Mouse (Mus musculus) kidney, embryonic 16.5 days (tissue): ENCODE data around the gene 4930563M21Rik. TPM values are rescaled to one million over a fixed set of nuclear protein-coding genes. Genes with fewer than 3 reads are reported as not detected.
"Not testable (repeated sequence)": the region's sequence is repeated elsewhere in the genome, so short reads cannot be mapped to it uniquely, and the experiment has no call there.

Experiments
- ATAC-seq: fragments of 200-750 bp; cut with Nextera tagmentation; 2 replicates; pipeline ENCODE4 v1.8.0; 2017; ENCODE audit warnings: moderate TSS enrichment; ENCODE audit not compliant: low FRiP score, low TSS enrichment
- H3K27ac ChIP-seq: fragments of 300-500 bp; sonication (generic); 2 replicates; pipeline ENCODE4 v1.5.1; 2014; ENCODE audit warnings: low read length
- H3K27me3 ChIP-seq: fragments of 300-500 bp; sonication (generic); 2 replicates; pipeline ENCODE4 v1.6.1; 2014; ENCODE audit warnings: low read length, control low read depth, mixed read lengths; ENCODE audit not compliant: insufficient read depth
- H3K36me3 ChIP-seq: fragments of 300-500 bp; sonication (generic); 2 replicates; pipeline ENCODE4 v1.6.1; 2014; ENCODE audit warnings: low read length, control low read depth, mixed read lengths; ENCODE audit not compliant: insufficient read depth
- H3K4me1 ChIP-seq: fragments of 300-500 bp; sonication (generic); 2 replicates; pipeline ENCODE4 v1.6.1; 2014; ENCODE audit warnings: low read length, control low read depth, mixed read lengths; ENCODE audit not compliant: insufficient read depth
- H3K4me2 ChIP-seq: fragments of 300-500 bp; sonication (generic); replicated peaks from 2 replicates; pipeline ENCODE4 v1.6.1; 2014; ENCODE audit warnings: low read depth, low read length
- H3K4me3 ChIP-seq: fragments of 300-500 bp; sonication (generic); 2 replicates; pipeline ENCODE4 v1.5.1; 2014; ENCODE audit warnings: mild to moderate bottlenecking, low read length
- H3K9ac ChIP-seq: fragments of 300-500 bp; sonication (generic); replicated peaks from 2 replicates; pipeline ENCODE4 v1.6.1; 2014; ENCODE audit warnings: low read length
- H3K9me3 ChIP-seq: fragments of 300-500 bp; sonication (generic); 2 replicates; pipeline ENCODE4 v1.6.1; 2016; ENCODE audit warnings: low read length, control low read depth
- WGBS: fragments of 180-500 bp; shearing (Covaris S2); extraction: QIAGEN DNeasy Blood & Tissue Kit; methylation state at CpG from one replicate; pipeline ENCODE4 v1.1.7; 2014; 5-methylcytosine and 5-hydroxymethylcytosine counted together
- polyA plus RNA-seq: library from polyadenylated mRNA; unstranded; fragments of >200 nt; fragmentation: Nextera tagmentation; extraction: Ambion mirVana; gene quantifications from 2 replicates; pipeline ENCODE4 v1.2.1, GENCODE M21; 2015

The 4930563M21Rik gene
- polyA plus RNA-seq: not detected in 2 replicates

- WGBS: 79% methylated on average over 4 of the region's 4 CpGs
- Histone ChIP-seq H3K27me3 (no peaks in the 10 kb centered on the region), H3K4me2 (no peak within 1 kb of the TSS), H3K4me3 (no peak within 1 kb of the TSS), H3K9ac (no peak within 1 kb of the TSS), H3K9me3 (peaks cover 5% of the 10 kb centered on the region; the same call in 1 of the 2 replicates), H3K27ac (no peak within 1 kb of the TSS), H3K36me3 (no peaks in the 10 kb centered on the region), H3K4me1 (no peaks in the 10 kb centered on the region)
- ATAC-seq: no peak
These were observed at the start of gene 4930563M21Rik for GRCm38 (mm10) chr9:56010450-56010849. 4930563M21Rik (minus strand) TSS chr9:56010550.

- peaks cover 58% of the 10 kb centered on the region for H3K36me3 ChIP-seq
- no peak overlapping the region for H3K4me2 ChIP-seq
- no peak overlapping the region for H3K27ac ChIP-seq
- H3K4me3 ChIP-seq: no peak overlapping the region
- WGBS: 95% methylated on average over 6 of the region's 6 CpGs
- no peaks in the 10 kb centered on the region for H3K4me1 ChIP-seq
- no peak overlapping the region for H3K9ac ChIP-seq
- H3K9me3 ChIP-seq: no peaks in the 10 kb centered on the region
- no peaks in the 10 kb centered on the region for H3K27me3 ChIP-seq
- no peak for ATAC-seq
These were observed 45.8 kb upstream of the 4930563M21Rik start for GRCm38 (mm10) chr9:56056147-56056546.

GRCm38 (mm10) chr9:56053796-56054195 is 43.4 kb upstream of the 4930563M21Rik start:
- WGBS: 57% methylated on average over 3 of the region's 3 CpGs
- no peak overlapping the region for H3K4me3 ChIP-seq
- no peak overlapping the region for H3K9ac ChIP-seq
- H3K27ac ChIP-seq: no peak overlapping the region
- H3K36me3 ChIP-seq: peaks cover 38% of the 10 kb centered on the region
- no peaks in the 10 kb centered on the region for H3K27me3 ChIP-seq
- no peaks in the 10 kb centered on the region for H3K4me1 ChIP-seq
- H3K9me3 ChIP-seq: no peaks in the 10 kb centered on the region
- ATAC-seq: no peak
- H3K4me2 ChIP-seq: no peak overlapping the region

GRCm38 (mm10) chr9:56042181-56042621 is 31.9 kb upstream of the 4930563M21Rik start:
- WGBS: 1% methylated on average over 16 of the region's 16 CpGs
- Histone ChIP-seq H3K27me3 (no peaks in the 10 kb centered on the region), H3K27ac (peak overlapping the region; percentile 93), H3K36me3 (peaks cover 22% of the 10 kb centered on the region), H3K9ac (peak overlapping the region; percentile 92), H3K9me3 (no peaks in the 10 kb centered on the region), H3K4me2 (peak overlapping the region; percentile 76), H3K4me3 (peak overlapping the region; percentile 75), H3K4me1 (peaks cover 13% of the 10 kb centered on the region)
- ATAC-seq: no peak

GRCm38 (mm10) chr9:56041372-56042180 is 31.2 kb upstream of the 4930563M21Rik start, which contains the start of gene Rcn2:
Rcn2 (plus strand) TSS chr9:56041845.
- Histone ChIP-seq H3K9ac (peak within 1 kb of the TSS; percentile 92), H3K36me3 (peaks cover 22% of the 10 kb centered on the region), H3K27ac (peak within 1 kb of the TSS; percentile 93), H3K27me3 (no peaks in the 10 kb centered on the region), H3K4me2 (peak within 1 kb of the TSS; percentile 76), H3K4me3 (peak within 1 kb of the TSS; percentile 75), H3K4me1 (peaks cover 13% of the 10 kb centered on the region), H3K9me3 (no peaks in the 10 kb centered on the region)
- under 1% methylated on average over 36 of the region's 49 CpGs for WGBS
- peak; percentile 100 for ATAC-seq

- H3K27ac ChIP-seq: no peak overlapping the region
- no peaks in the 10 kb centered on the region for H3K9me3 ChIP-seq
- H3K36me3 ChIP-seq: no peaks in the 10 kb centered on the region
- H3K4me1 ChIP-seq: no peaks in the 10 kb centered on the region
- H3K27me3 ChIP-seq: no peaks in the 10 kb centered on the region
- H3K9ac ChIP-seq: no peak overlapping the region
- H3K4me2 ChIP-seq: no peak overlapping the region
- ATAC-seq: no peak
- H3K4me3 ChIP-seq: no peak overlapping the region
- 65% methylated on average over 3 of the region's 3 CpGs for WGBS
These were observed 21.9 kb upstream of the 4930563M21Rik start for GRCm38 (mm10) chr9:56032219-56032618.

GRCm38 (mm10) chr9:56027292-56027691 is 16.9 kb upstream of the 4930563M21Rik start:
- no peak overlapping the region for H3K4me2 ChIP-seq
- WGBS: 86% methylated on average over 16 of the region's 16 CpGs
- ATAC-seq: no peak

GRCm38 (mm10) chr9:56024772-56025171 is 14.4 kb upstream of the 4930563M21Rik start:
- H3K4me3 ChIP-seq: no peak overlapping the region
- WGBS: 43% methylated on average over 2 of the region's 2 CpGs
- no peak for ATAC-seq

More at GRCm38 (mm10) chr9:56027292-56027691, 16.9 kb upstream of the 4930563M21Rik start:
- no peak overlapping the region for H3K27ac ChIP-seq
- no peaks in the 10 kb centered on the region for H3K36me3 ChIP-seq
- no peaks in the 10 kb centered on the region for H3K27me3 ChIP-seq
- H3K4me1 ChIP-seq: no peaks in the 10 kb centered on the region
- H3K9me3 ChIP-seq: no peaks in the 10 kb centered on the region
- H3K9ac ChIP-seq: no peak overlapping the region
- no peak overlapping the region for H3K4me3 ChIP-seq

GRCm38 (mm10) chr9:56004679-56005078 is 5.7 kb downstream of the 4930563M21Rik start:
- WGBS: no CpG with 5 or more reads among the region's 2 CpGs
- ATAC-seq: not testable (repeated sequence)

More at GRCm38 (mm10) chr9:56024772-56025171, 14.4 kb upstream of the 4930563M21Rik start:
- Histone ChIP-seq H3K36me3 (no peaks in the 10 kb centered on the region), H3K27me3 (no peaks in the 10 kb centered on the region), H3K9ac (no peak overlapping the region), H3K4me2 (no peak overlapping the region), H3K4me1 (no peaks in the 10 kb centered on the region), H3K27ac (no peak overlapping the region), H3K9me3 (no peaks in the 10 kb centered on the region)

GRCm38 (mm10) chr9:55946819-55947218 is 63.5 kb downstream of the 4930563M21Rik start:
- H3K27ac ChIP-seq: no peak overlapping the region
- H3K9ac ChIP-seq: no peak overlapping the region
- 0 out of 2 replicates have a peak, but pooled peaks cover 3% of the 10 kb centered on the region for H3K36me3 ChIP-seq
- no peak overlapping the region for H3K4me3 ChIP-seq
- no peaks in the 10 kb centered on the region for H3K27me3 ChIP-seq
- 24% methylated on average over 1 of the region's 1 CpGs for WGBS
- H3K4me2 ChIP-seq: no peak overlapping the region
- no peaks in the 10 kb centered on the region for H3K4me1 ChIP-seq
- peaks cover 3% of the 10 kb centered on the region for H3K9me3 ChIP-seq
- ATAC-seq: no peak

More at GRCm38 (mm10) chr9:56004679-56005078, 5.7 kb downstream of the 4930563M21Rik start:
- H3K4me1 ChIP-seq, H3K4me2 ChIP-seq, H3K4me3 ChIP-seq, H3K27me3 ChIP-seq, H3K27ac ChIP-seq, H3K9me3 ChIP-seq, H3K9ac ChIP-seq, H3K36me3 ChIP-seq: not testable (repeated sequence)
